Mouse (Mus musculus): Measurements from ENCODE around the gene Serpini1. TPM values are rescaled to one million over a fixed set of nuclear protein-coding genes. Genes with fewer than 3 reads are reported as not detected.

Gene Serpini1
- polyA plus RNA-seq, 1 experiment from 2014 or later: 5.5 TPM

DNA sequence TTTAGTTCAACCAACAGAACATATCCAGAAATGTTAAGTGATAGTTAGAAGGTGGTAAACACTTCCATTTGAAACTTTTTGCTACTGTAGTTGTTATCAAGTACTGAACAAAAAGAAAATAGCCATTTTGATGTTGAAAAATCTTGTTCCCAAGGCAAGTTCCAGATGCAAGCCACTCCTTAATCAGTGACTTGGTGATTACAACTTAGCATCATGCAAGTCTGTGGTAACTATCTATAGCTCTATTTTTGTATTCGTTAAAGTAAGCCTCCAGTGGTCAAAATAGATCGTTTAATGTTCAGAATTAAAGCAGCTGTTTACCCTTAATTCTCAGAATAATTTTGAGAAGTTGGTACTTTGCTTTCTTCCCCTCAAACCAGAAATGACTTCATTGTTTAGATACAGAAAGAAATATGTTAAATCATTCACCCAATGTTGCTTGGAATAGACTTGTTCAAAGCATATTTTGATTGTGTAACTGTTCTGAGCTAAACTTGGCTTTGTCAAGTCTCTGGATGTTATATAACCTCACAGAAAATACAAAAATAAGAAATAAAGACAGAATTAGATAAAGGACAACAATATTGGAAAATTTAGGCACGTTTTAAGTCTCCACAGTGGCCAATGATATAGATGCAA is 130.0 kb downstream of the Serpini1 start:
- H3K9ac ChIP-seq: no peak overlapping the region
- no peak overlapping the region for H3K27ac ChIP-seq
- no peaks in the 10 kb centered on the region for H3K9me3 ChIP-seq
- H3K4me1 ChIP-seq: no peaks in the 10 kb centered on the region
- no peak overlapping the region for H3K4me2 ChIP-seq
- no peak overlapping the region for H3K4me3 ChIP-seq
- ATAC-seq (ENCODE audit: insufficient number of reproducible peaks, insufficient read depth, low FRiP score, low TSS enrichment, low read depth): no peak
- WGBS: 79% methylated on average over 3 of the region's 3 CpGs
- H3K36me3 ChIP-seq: no peaks in the 10 kb centered on the region
- no peaks in the 10 kb centered on the region for H3K27me3 ChIP-seq

DNA sequence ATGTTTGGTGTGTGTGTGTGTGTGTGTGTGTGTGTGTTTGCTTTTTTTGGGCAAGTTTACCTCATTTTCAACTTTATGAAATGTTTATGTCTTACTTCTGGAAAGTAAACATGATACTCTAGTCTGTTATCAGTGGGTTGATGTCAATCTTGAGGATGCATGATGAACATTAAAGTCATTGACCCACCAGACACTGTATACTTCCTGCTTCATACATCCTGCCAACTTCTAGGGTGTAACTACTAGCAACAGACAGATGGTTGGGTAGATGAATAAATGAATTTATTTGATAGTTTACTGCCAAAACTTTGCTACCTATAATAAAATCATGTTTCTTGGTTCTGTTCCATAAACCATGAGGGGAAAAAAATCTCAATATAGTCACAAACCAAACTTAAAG is 133.0 kb downstream of the Serpini1 start:
- no peak overlapping the region for H3K9ac ChIP-seq
- H3K36me3 ChIP-seq: no peaks in the 10 kb centered on the region
- H3K9me3 ChIP-seq: no peaks in the 10 kb centered on the region
- H3K27me3 ChIP-seq: no peaks in the 10 kb centered on the region
- no peak overlapping the region for H3K4me2 ChIP-seq
- no peak for ATAC-seq (ENCODE audit: insufficient number of reproducible peaks, insufficient read depth, low FRiP score, low TSS enrichment, low read depth)
- no peak overlapping the region for H3K27ac ChIP-seq
- no peak overlapping the region for H3K4me3 ChIP-seq
- no peaks in the 10 kb centered on the region for H3K4me1 ChIP-seq

DNA sequence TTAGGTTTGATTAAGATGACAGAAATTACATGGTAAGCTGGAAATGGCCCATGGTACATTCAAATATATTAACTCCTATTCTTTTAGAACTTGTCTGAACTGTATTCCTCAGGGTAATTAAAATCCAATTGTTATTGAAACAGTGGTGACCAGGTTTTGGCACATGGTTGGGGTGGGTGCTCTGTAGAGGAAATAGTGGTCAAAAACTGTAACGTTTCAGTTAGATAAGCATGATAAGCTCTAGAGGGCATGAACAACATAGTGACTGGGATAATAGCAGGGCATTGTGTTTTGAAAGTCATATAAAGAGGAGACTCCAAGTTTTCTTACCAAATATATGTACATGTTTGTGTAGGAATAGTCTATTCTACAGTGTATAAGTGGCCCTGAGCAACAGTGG is 134.7 kb downstream of the Serpini1 start:
- WGBS: 72% methylated on average over 1 of the region's 1 CpGs
- ATAC-seq (ENCODE audit: insufficient number of reproducible peaks, insufficient read depth, low FRiP score, low TSS enrichment, low read depth): no peak
- H3K36me3 ChIP-seq: no peaks in the 10 kb centered on the region
- H3K9me3 ChIP-seq: no peaks in the 10 kb centered on the region
- no peak overlapping the region for H3K27ac ChIP-seq
- no peak overlapping the region for H3K4me3 ChIP-seq
- no peaks in the 10 kb centered on the region for H3K4me1 ChIP-seq
- H3K27me3 ChIP-seq: no peaks in the 10 kb centered on the region
- no peak overlapping the region for H3K9ac ChIP-seq
- H3K4me2 ChIP-seq: no peak overlapping the region

Other genes with a start within 250 kb of the Serpini1 start
- gene Wdr49, start 75.4 kb upstream of the Serpini1 start, polyA plus RNA-seq (2015; fragmentation: Nextera tagmentation; extraction: Ambion mirVana): not detected in 2 replicates
- 87.7 and 90.5 TPM in 2 replicates for gene Pdcd10, start 691 bp upstream of the Serpini1 start, polyA plus RNA-seq (2015; fragmentation: Nextera tagmentation; extraction: Ambion mirVana)
- gene Gm29133, start 190.7 kb downstream of the Serpini1 start, polyA plus RNA-seq (2015; fragmentation: Nextera tagmentation; extraction: Ambion mirVana): not detected in 2 replicates